Mouse (Mus musculus) kidney, postnatal 14 days (tissue): ENCODE results near the gene Tmem205.
A peak's percentile ranks its signal among the peaks of the same experiment; 100 is the strongest.

Experiments
- DNase-seq: peaks from one replicate; pipeline ENCODE4 v3.0.0; 2022; ENCODE audit warnings: mixed read lengths

Tmem205 gene

DNA sequence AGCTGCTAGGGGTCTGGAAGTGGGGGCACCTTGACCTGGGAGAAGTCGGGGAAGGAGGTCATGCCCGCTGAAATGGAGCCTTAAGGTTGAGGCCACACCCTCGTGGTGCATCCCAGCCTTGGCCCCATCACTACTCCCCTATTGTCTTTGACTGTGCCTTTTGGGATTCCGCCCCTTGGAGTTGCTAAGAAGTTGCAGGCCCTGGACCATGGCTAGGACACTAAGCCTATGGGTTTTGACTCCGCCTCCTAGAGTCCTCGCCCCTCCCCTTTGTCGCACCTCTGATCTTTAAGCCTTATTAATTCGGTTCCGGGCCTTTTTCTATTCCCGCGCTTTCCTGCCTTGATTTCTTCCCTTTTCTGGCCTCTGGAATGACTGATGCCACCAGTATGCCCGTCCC, 16.3 kb upstream of the Tmem205 start:
- DNase-seq: no peak

GRCm38 (mm10) chr9:21943046-21943445, 15.7 kb upstream of the Tmem205 start:
- no peak for DNase-seq

DNA sequence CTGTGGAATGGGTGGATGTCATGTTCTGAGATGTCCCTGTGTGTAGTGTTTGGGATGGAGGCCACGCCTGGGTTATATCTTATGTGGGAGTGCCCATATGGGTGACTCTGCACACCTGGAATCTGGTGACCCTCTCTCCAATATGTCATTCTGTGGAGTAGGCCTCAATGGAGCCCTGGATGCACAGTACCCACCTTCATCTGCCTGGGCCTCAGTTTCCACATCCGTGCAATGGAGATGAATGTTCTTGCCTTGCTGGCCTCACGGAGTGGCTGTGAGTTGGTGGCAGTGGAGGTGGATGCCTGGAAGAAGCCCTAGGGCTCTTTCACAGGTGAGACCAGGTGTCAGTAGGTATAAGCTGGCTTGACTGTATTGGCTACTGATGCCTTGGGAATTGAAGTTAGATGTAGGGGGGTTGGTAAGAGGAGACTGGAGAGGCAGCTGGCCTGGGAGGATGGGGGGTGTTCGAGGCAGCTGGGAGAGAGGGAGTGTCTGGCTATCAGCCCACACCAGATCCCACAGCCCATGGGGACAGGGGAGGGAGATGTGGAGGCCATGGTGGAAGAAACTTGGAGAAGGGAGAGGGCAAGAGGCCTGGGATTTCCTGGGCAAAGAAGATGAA, 11.0 kb upstream of the Tmem205 start:
- no peak for DNase-seq

- no peak for DNase-seq
These were observed 10.4 kb upstream of the Tmem205 start for GRCm38 (mm10) chr9:21937711-21938175.

DNA sequence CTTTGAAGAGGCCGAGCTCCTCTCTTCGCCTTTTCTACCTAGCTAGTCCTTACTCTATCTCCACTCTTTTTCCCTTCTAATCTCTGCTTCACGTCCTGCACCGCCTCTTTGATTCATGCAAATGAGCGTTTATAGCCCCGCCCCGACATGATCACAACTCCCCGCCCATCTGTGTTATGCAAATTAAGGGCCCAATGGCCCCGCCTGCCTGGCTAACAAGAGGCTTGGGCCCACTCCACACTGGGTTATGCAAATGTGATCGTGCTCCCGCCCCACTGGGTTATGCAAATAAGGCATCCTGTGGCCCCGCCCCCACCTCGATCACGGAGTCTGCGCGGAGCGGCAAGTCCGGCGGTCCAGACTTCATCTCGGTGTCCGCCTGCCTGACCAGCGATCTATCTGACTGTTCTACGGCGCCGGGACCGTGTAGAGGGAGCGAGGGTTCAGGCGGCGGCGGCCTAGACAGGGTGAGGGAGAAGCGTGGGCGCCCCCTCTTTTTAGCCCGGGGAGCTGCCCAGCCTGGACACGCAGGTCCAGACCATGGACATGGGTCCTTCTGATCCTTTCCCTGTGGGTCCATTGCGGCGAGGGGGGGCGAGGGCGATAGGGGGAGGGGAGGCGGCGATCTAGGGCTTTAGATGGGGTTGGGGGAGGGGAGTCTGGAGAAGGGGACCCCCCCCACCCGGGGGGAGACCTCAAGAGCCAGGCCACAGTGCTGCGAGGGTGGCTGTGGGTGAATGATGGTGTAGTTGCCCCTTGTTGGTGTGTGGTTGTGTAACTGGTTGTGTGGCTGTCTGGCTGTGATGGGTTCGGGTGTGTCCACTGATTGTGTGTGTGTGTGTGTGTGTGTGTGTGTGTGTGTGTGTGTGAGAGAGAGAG, 9.6 kb upstream of the Tmem205 start, which contains the start of gene Plppr2:
TSS of gene Plppr2 (plus strand) at position 342 of the 879 bp plus-strand sequence.
- peak; percentile 98 for DNase-seq

DNA sequence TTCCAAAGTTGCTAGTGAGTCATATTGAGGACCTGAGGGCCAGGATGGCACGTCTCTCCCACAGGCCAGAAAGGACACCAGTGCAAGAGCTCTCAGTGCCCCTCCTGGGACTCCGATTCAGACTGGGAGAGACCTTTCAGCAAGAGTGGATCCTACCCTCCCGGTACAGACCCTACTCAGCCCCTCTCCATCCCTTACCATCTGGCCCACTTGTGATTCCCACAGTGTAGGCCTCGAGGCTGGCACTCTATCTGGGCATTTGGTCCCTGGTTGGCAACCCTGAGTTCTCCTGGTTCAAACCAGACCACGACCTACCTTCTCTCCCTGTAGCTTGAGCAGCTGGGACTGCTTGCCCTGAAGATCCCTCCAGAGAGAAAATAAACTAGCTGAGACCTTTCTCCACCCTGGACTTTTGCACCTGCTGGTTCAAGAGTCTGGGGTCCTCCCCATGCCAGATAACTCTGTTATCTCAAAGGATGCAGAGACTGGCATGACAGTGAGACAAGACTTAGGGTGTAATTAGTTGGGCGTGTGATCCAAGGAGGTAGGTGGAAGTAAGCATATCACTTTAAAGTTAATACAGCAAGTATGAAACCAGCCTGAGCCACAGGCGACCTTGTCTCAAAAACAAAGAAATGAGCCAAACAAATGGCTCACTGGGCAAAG, 8.2 kb upstream of the Tmem205 start:
- no peak for DNase-seq

DNA sequence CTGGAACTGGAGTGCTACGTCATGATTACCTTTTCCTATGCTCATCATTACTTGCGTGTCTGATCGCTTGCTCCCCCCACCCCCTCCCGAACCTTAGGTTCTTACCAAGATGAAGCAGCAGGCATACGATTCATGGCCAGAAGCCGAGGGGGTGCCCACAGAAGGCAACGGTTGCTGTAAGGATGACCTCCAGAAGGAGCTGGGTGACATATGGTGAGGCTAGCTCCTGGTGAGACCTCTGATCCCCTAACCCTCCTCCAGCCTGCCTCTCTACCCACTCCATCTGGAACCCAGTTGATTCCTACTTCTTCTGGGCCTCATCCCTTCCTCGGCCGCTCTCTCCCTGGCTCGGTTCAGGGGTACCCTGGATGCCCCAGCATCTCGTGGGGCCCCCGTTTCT, 6.7 kb upstream of the Tmem205 start:
- DNase-seq: no peak

DNA sequence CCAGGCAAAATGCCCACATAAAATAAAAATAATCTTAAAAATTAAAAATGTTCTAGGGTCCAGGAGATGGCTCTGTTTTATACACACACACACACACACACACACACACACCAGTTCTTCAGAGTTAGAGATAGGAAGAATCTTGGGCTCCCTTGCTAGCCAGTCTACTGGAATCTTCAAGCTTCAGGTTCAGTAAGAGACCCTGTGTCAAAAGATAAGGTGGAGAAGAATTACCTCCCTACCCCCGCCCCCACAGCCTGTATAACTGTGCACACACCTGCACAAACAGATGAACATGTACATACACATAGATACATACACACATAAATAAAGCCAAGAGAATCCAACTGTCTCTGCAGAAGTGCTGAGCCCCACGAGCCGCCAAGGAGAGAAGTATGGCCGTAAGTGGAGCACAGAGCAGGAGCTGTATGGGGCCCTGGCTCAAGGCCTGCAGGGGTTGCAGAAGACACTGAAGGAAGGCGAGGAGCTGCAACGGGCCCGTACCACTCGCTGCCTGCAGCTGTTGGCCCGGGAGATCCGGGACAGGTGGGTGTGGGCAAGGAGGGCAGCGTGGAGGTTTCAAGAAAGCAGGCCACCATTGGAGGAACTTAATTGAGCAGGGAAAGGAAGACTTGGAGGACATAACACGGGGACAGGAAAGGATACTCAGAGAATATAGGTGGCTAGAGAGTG, 5.2 kb upstream of the Tmem205 start:
- no peak for DNase-seq

DNA sequence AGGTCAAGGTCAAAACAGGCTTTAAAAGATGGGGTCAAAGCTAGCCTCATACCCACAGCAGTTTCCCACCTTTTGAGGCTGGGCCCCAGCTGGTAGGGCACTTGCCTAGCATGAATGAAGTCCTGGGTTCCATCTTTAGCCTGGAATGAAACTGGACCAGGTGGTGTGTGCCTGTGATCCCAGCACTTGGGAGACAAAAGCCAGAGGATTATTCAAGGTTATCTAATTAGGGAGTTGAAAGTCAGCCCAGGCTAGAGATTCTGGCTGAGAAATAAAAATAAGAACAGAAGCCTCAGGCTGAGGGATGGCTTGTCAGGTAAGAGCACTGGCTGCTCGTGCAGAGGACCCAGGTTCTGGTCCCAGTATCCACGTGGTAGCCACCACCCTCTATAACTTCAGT, 4.7 kb upstream of the Tmem205 start:
- no peak for DNase-seq

GRCm38 (mm10) chr9:21929208-21929607, 1.9 kb upstream of the Tmem205 start:
- no peak for DNase-seq

DNA sequence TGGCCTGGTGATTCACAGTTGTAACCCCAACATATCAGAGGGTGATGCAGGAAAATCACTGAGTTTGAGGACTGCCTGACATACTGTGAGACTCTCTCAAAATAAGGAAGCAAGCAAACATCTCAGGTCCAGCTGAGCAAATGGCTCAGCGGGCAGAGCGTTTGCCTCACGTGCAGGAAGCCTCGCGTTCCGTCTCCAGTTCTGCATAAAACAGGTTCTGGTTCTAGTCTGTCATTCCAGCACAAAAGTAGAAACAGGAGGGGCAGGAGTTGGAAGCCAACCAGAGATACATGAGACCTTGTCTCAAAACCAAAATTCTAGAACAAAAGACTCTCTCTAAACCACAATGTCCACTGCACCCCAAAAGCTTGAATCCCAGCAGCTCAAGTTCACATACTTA, 572 bp downstream of the Tmem205 start:
- no peak for DNase-seq

- DNase-seq: peak; percentile 40
These were observed 1.2 kb downstream of the Tmem205 start for GRCm38 (mm10) chr9:21926155-21926554.

GRCm38 (mm10) chr9:21925506-21925905, 1.9 kb downstream of the Tmem205 start:
- DNase-seq: no peak

DNA sequence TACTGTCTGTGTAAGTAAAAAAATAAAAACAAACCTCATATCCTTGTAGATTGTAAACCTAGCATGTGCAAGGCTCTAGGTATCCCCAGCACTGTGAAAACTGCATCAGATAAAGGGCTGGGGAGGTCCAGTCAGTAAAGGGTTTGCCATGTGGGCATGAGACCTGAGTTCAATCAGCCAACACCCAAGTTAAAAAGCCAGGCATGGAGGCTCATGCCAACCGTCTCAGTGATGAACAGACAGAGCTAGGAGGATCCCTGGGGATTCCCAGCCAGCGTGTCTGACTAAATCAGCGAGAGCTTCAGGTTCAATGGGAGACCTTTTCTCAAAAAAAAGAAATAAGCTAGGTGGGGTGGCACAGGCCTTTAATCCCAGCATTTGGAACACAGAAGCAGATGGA, 2.3 kb downstream of the Tmem205 start:
- no peak for DNase-seq

GRCm38 (mm10) chr9:21924099-21924493, 3.3 kb downstream of the Tmem205 start:
- peak; percentile 92 for DNase-seq

DNA sequence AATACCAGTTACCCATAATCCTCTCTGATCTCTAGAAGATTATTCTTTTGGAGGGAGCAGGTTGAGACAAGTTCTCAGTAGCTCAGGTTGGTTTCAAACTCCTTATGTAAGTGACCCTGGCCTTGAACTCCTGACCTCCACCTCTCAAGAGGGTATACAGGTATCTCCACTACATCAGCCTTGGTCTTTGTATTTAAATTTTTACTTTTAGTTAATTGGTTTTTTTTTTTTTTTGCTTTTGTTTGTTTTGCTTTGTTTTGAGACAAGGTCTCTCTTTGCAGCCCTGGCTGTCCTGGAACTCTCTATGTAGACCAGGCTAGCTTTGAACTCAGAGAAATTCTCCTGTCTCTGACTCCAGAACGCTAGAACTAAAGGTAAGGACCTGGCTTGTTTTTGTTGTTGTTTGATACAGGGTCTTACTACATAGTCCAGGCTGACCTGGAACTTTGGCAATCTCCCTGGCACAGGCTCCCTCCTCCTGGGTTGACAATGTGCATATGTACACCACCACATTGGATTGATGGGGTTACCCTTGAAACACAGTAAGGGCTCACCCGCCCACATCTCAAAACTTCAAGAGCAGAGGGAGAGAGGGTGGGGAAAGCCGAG, 3.8 kb downstream of the Tmem205 start:
- DNase-seq: no peak

DNA sequence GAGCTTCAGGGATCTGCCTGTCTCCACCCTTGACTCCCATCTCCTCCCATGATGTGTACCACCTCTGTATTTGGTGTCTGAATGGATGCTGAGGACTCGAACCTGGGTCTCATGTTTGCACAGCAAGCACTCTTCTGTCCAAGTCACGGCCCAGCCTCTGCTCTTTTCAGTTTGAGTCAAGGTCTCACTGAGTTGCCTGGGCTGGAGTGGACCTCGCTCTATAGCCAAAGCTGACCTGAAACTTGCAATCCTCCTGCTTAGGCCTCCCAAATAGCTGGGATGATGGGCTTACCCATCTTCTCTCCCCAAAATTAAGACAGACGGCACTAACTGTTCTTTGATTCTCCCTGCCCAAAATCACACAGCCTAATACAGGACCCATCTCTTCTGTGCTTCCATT, 4.3 kb downstream of the Tmem205 start:
- no peak for DNase-seq

DNA sequence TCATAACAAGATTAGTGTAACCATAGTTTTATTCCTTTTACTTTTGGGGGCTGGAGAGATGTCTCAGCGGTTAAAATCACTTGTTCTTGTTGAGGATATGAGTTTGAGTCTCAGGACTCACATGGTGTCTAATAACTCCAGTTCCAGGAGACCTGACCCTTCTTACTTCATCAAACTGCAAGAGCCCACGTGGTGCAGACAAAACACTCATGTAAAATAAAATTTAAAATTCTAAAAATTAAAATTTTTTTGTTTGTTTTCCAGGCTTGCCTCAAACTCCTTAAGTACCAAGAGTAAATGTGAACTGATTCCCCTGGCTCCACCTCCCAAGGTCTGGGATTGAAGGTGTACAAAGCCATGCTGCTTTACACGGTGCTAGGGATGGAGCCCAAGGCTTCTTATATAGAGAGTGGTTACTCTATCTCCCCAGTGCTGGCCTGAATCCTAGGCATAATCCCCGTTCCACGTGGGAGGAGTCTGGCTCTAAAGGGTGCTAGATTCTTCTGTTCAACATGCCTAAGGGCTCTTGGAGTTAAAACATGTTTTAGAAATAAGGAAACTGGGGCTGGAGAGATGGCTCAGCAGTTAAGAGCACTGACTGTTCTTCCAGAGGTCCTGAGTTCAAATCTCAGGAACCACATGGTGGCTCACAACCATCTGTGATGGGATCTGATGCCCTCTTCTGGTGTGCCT, 8.5 kb downstream of the Tmem205 start:
- DNase-seq: no peak

DNA sequence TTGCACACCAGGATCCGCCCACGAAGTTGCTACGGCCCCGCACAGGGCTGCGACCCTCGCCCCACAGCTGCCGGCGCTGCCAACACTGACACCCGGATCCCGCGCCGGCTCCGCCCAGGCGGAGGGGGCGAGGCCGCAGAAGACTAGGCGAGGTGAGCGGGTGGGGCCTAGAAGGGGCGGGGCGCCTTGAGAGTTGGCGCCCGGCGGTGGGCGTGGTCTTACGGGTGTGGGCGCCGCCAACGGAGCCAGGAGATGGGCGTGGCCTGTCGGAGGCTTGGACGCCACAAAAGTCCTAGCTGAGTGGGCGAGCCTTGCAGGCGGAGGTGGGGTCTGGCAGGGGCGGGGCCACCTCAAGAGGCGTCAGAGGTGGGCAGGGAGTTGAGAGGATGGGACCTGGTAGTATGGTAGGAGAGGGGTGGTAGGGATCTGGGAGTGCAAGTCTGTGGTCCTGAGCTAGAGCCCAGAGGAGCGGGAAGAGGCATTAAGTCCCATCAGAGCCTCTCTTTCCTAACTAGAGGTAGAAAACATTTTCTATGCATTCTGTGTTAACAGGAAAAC, 9.2 kb downstream of the Tmem205 start, which contains the start of gene Rab3d:
TSS of gene Rab3d (minus strand) at position 158 of the 558 bp plus-strand sequence.
- DNase-seq: peak; percentile 99

GRCm38 (mm10) chr9:21917493-21918034, 9.8 kb downstream of the Tmem205 start:
- no peak for DNase-seq

- no peak for DNase-seq
These were observed 10.4 kb downstream of the Tmem205 start for GRCm38 (mm10) chr9:21916851-21917492.
